Mouse (Mus musculus): Measurements from ENCODE around the gene Cdh10. TPM values are rescaled to one million over a fixed set of nuclear protein-coding genes. Genes with fewer than 3 reads are reported as not detected.

Gene Cdh10
- polyA plus RNA-seq (2016; fragmentation: Nextera tagmentation; extraction: Ambion mirVana), result 1.9 and 3.9 TPM in 2 replicates

GRCm38 (mm10) chr15:18818185-18818973, at the start of gene Cdh10:
Cdh10 (plus strand) TSS chr15:18818947.
- H3K36me3 ChIP-seq, result no peaks in the 10 kb centered on the region
- H3K9me3 ChIP-seq (replicated peaks), result no peaks in the 10 kb centered on the region
- peak; percentile 79 for DNase-seq (ENCODE audit: low spot score)
- peaks cover 8% of the 10 kb centered on the region for H3K4me1 ChIP-seq
- H3K27ac ChIP-seq (replicated peaks), result peak within 1 kb of the TSS; percentile 78
- H3K4me3 ChIP-seq, result peak within 1 kb of the TSS; percentile 54
- no peaks in the 10 kb centered on the region for H3K27me3 ChIP-seq (ENCODE audit: low read depth, poor library complexity, severe bottlenecking)
- under 1% methylated on average over 24 of the region's 24 CpGs for WGBS

DNA sequence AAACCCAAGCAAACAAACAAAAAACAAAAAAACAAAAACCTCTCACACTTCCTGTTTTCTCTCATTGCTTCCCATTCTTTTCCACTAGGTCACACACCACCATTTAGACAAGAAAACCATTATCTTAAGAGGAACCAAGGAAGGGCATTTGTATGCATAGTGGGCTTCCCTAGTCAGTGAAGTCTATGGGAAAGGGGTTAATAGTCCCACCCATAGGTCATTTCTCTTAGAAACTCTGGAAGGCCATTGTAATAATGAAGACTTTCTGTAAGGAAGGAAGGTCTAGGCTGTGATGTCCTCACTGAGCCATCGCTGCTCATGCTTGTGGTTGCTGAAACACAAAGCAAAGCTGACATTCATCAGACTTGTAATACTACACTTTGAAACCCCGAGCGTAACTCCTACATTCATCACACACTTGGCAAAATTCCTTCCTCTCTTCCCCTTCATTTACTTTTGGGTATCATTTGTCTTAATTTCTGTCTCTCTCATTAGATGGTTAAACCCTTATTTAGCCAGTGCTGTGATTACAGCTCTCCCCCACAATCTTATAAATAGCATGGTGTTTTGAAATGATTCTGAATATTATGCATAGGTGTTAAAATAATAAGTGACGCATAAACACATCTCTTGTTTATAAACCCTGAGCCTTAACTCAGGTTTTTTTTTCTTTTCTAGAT, 9.5 kb upstream of the Cdh10 start:
- DNase-seq (ENCODE audit: low spot score), result no peak
- H3K4me3 ChIP-seq, result no peak overlapping the region
- H3K27me3 ChIP-seq (ENCODE audit: low read depth, poor library complexity, severe bottlenecking), result no peaks in the 10 kb centered on the region
- no peaks in the 10 kb centered on the region for H3K36me3 ChIP-seq
- H3K4me1 ChIP-seq, result no peaks in the 10 kb centered on the region
- WGBS, result 80% methylated on average over 4 of the region's 4 CpGs
- H3K27ac ChIP-seq (replicated peaks), result no peak overlapping the region
- no peaks in the 10 kb centered on the region for H3K9me3 ChIP-seq (replicated peaks)

DNA sequence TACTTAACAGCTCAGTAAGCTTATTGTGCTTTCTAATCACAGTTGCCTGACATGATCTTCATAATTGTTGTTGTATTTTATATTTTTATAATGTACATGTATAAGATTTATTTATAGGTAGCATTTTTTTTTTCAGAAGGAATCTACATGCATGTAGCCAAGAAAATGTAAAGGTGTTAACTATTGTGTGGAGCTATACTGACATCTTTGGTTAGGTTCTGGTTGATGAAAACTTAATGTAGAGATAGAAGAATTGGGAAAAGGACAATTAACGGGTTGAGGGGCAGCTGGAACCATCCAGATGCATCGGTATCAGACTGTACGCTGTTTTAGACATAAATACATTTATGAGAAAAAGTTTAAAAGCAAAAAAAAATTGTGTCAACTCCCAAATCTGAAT, 1.0 kb upstream of the Cdh10 start:
- Histone ChIP-seq H3K4me1 (peaks cover 8% of the 10 kb centered on the region), H3K27me3 (ENCODE audit: low read depth, poor library complexity, severe bottlenecking) (no peaks in the 10 kb centered on the region), H3K36me3 (no peaks in the 10 kb centered on the region), H3K9me3 (replicated peaks) (no peaks in the 10 kb centered on the region), H3K4me3 (no peak overlapping the region), H3K27ac (replicated peaks) (no peak overlapping the region)
- 74% methylated on average over 3 of the region's 3 CpGs for WGBS
- DNase-seq (ENCODE audit: low spot score), result no peak

GRCm38 (mm10) chr15:18820226-18820625, 1.5 kb downstream of the Cdh10 start:
- Histone ChIP-seq H3K36me3 (no peaks in the 10 kb centered on the region), H3K27ac (replicated peaks) (no peak overlapping the region), H3K9me3 (replicated peaks) (no peaks in the 10 kb centered on the region), H3K4me3 (no peak overlapping the region), H3K4me1 (peaks cover 8% of the 10 kb centered on the region), H3K27me3 (ENCODE audit: low read depth, poor library complexity, severe bottlenecking) (no peaks in the 10 kb centered on the region)
- DNase-seq (ENCODE audit: low spot score), result peak; percentile 12
- WGBS, result 29% methylated on average over 3 of the region's 3 CpGs

- Histone ChIP-seq H3K4me3 (no peak overlapping the region), H3K27ac (replicated peaks) (no peak overlapping the region), H3K9me3 (replicated peaks) (no peaks in the 10 kb centered on the region), H3K36me3 (no peaks in the 10 kb centered on the region), H3K4me1 (peaks cover 8% of the 10 kb centered on the region), H3K27me3 (ENCODE audit: low read depth, poor library complexity, severe bottlenecking) (no peaks in the 10 kb centered on the region)
- WGBS, result 26% methylated on average over 10 of the region's 10 CpGs
- DNase-seq (ENCODE audit: low spot score), result peak; percentile 86
These were observed 2.5 kb downstream of the Cdh10 start for GRCm38 (mm10) chr15:18821114-18821756.

GRCm38 (mm10) chr15:18823420-18823819, 4.7 kb downstream of the Cdh10 start:
- 87% methylated on average over 2 of the region's 2 CpGs for WGBS
- Histone ChIP-seq H3K9me3 (replicated peaks) (no peaks in the 10 kb centered on the region), H3K4me1 (peaks cover 8% of the 10 kb centered on the region), H3K27ac (replicated peaks) (no peak overlapping the region), H3K27me3 (ENCODE audit: low read depth, poor library complexity, severe bottlenecking) (no peaks in the 10 kb centered on the region), H3K4me3 (no peak overlapping the region), H3K36me3 (no peaks in the 10 kb centered on the region)
- DNase-seq (ENCODE audit: low spot score), result no peak

GRCm38 (mm10) chr15:18832263-18832662, 13.5 kb downstream of the Cdh10 start:
- no peaks in the 10 kb centered on the region for H3K4me1 ChIP-seq
- H3K4me3 ChIP-seq, result no peak overlapping the region
- no peak overlapping the region for H3K27ac ChIP-seq (replicated peaks)
- 32% methylated on average over 4 of the region's 4 CpGs for WGBS
- H3K27me3 ChIP-seq (ENCODE audit: low read depth, poor library complexity, severe bottlenecking), result no peaks in the 10 kb centered on the region
- no peaks in the 10 kb centered on the region for H3K9me3 ChIP-seq (replicated peaks)
- peak; percentile 40 for DNase-seq (ENCODE audit: low spot score)
- no peaks in the 10 kb centered on the region for H3K36me3 ChIP-seq

GRCm38 (mm10) chr15:18841769-18842168, 23.0 kb downstream of the Cdh10 start:
- Histone ChIP-seq H3K9me3 (replicated peaks) (no peaks in the 10 kb centered on the region), H3K27ac (replicated peaks) (no peak overlapping the region), H3K4me3 (no peak overlapping the region), H3K27me3 (ENCODE audit: low read depth, poor library complexity, severe bottlenecking) (no peaks in the 10 kb centered on the region), H3K36me3 (no peaks in the 10 kb centered on the region), H3K4me1 (no peaks in the 10 kb centered on the region)
- 96% methylated on average over 2 of the region's 2 CpGs for WGBS
- DNase-seq (ENCODE audit: low spot score), result no peak

GRCm38 (mm10) chr15:18844807-18845206, 26.1 kb downstream of the Cdh10 start:
- H3K4me3 ChIP-seq, result no peak overlapping the region
- DNase-seq (ENCODE audit: low spot score), result no peak
- WGBS, result 72% methylated on average over 5 of the region's 5 CpGs

GRCm38 (mm10) chr15:18850497-18850896, 31.8 kb downstream of the Cdh10 start:
- Histone ChIP-seq H3K4me1 (no peaks in the 10 kb centered on the region), H3K27me3 (ENCODE audit: low read depth, poor library complexity, severe bottlenecking) (no peaks in the 10 kb centered on the region), H3K4me3 (no peak overlapping the region), H3K36me3 (no peaks in the 10 kb centered on the region), H3K27ac (replicated peaks) (no peak overlapping the region), H3K9me3 (replicated peaks) (no peaks in the 10 kb centered on the region)
- 94% methylated on average over 2 of the region's 2 CpGs for WGBS
- no peak for DNase-seq (ENCODE audit: low spot score)

More at GRCm38 (mm10) chr15:18844807-18845206, 26.1 kb downstream of the Cdh10 start:
- Histone ChIP-seq H3K27me3 (ENCODE audit: low read depth, poor library complexity, severe bottlenecking) (no peaks in the 10 kb centered on the region), H3K27ac (replicated peaks) (no peak overlapping the region), H3K9me3 (replicated peaks) (no peaks in the 10 kb centered on the region), H3K4me1 (no peaks in the 10 kb centered on the region), H3K36me3 (no peaks in the 10 kb centered on the region)

- Histone ChIP-seq H3K4me1 (no peaks in the 10 kb centered on the region), H3K27me3 (ENCODE audit: low read depth, poor library complexity, severe bottlenecking) (no peaks in the 10 kb centered on the region), H3K4me3 (no peak overlapping the region), H3K9me3 (replicated peaks) (no peaks in the 10 kb centered on the region), H3K36me3 (no peaks in the 10 kb centered on the region), H3K27ac (replicated peaks) (no peak overlapping the region)
- WGBS, result 81% methylated on average over 2 of the region's 2 CpGs
- DNase-seq (ENCODE audit: low spot score), result no peak
These were observed 39.4 kb downstream of the Cdh10 start for GRCm38 (mm10) chr15:18858135-18858534.

DNA sequence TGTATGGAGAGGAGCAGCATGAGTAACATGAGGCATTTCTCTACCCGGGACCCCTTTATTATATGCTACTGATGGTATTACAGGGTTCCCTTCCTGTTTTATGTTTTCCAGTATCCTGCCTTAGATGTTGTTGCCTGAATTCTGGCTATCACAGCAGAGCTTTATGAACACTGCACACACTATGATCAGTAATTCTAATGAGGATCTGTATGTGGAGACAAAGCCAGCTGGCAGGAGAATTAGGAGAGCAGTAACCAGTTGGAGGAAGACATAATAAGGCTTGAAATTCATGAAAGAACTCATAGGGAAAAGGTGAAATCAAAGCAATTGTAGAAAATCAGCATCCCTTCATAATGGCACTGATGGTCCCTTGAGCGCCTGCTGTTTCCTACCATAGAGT, 51.1 kb downstream of the Cdh10 start:
- 97% methylated on average over 2 of the region's 2 CpGs for WGBS

DNA sequence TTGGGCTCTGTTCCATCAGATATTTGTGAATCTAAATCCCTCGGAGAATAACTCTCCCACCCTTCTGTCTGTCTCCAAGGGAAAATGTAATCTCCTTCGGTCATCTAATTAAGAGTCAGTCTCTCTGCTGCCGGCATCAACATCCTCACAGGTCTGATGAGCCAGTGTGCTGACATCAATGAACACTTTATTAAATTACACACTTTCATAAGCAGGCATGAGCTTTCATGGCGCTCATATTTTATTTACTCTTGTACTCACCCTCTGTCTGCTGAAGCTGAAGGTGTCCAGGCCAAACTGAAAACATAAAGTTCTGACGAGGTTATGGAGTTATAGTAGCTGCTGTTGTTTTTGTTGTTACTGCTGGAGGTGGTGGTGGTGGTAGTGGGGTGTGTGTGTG, 62.7 kb downstream of the Cdh10 start:
- no peak for DNase-seq (ENCODE audit: low spot score)
- Histone ChIP-seq H3K27ac (replicated peaks) (no peak overlapping the region), H3K4me1 (no peaks in the 10 kb centered on the region), H3K4me3 (no peak overlapping the region), H3K36me3 (no peaks in the 10 kb centered on the region), H3K27me3 (ENCODE audit: low read depth, poor library complexity, severe bottlenecking) (no peaks in the 10 kb centered on the region), H3K9me3 (replicated peaks) (no peaks in the 10 kb centered on the region)
- 75% methylated on average over 5 of the region's 5 CpGs for WGBS

More for the DNA sequence above, 51.1 kb downstream of the Cdh10 start:
- H3K4me1 ChIP-seq, result no peaks in the 10 kb centered on the region
- no peaks in the 10 kb centered on the region for H3K9me3 ChIP-seq (replicated peaks)
- no peaks in the 10 kb centered on the region for H3K36me3 ChIP-seq
- no peak overlapping the region for H3K27ac ChIP-seq (replicated peaks)
- H3K4me3 ChIP-seq, result no peak overlapping the region
- H3K27me3 ChIP-seq (ENCODE audit: low read depth, poor library complexity, severe bottlenecking), result no peaks in the 10 kb centered on the region
- no peak for DNase-seq (ENCODE audit: low spot score)
